Mouse (Mus musculus) stomach, postnatal 0 days (tissue): ENCODE data around the gene Esrrg.

Source experiments
- CTCF ChIP-seq: IDR thresholded peaks from 2 replicates; pipeline ENCODE4 v1.5.1; 2016; ENCODE audit warnings: antibody characterized with exemption, low read depth, mild to moderate bottlenecking, moderate library complexity
- EP300 ChIP-seq: optimal IDR thresholded peaks from 2 replicates; pipeline ENCODE3; 2016; ENCODE audit warnings: antibody characterized with exemption

DNA sequence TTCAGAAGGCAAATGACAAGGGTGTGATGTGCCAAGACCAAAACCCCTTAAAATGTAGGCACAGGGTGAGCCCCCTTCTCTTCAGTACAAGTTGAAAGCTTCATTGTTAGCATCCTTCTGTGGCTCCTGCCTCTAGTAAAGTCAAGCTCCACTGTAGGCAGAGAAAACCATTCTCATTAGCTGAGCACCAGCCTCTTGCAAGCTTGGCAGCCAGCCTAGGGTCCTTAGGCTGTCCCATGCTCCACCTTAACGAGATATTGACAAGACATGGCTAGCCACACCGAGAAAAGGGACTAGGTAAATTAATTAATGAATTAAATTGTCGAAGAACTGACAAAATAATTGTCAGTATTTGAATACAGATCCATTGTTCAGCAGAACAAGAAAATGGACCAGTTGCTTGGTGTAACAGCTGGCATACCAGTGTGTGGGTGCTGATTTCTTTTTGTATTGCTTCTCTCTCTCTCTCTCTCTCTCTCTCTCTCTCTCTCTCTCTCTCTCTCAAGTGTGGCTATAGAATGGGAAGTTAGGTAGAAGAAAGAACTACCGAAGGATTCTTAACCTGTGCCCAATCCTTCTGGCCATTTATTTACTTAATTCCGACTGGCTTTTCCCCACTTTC is 311.7 kb downstream of the Esrrg start:
- TF ChIP-seq EP300 (no peak), CTCF (no peak)
